Mouse (Mus musculus) hematopoietic multipotent progenitor cell, adult 10-12 weeks (in vitro differentiated cells): ENCODE results near the gene Foxk2. TPM values are rescaled to one million over a fixed set of nuclear protein-coding genes. Genes with fewer than 3 reads are reported as not detected.

Experiments
- polyA plus RNA-seq: library from polyadenylated mRNA; stranded (reverse); fragments of >175 nt; gene quantifications from 2 replicates; pipeline ENCODE4 v1.2.3, GENCODE M21; 2012; ENCODE audit warnings: low replicate concordance

The Foxk2 gene
- 17.4 and 25.8 TPM in 2 replicates for polyA plus RNA-seq

GRCm38 (mm10) chr11:121259160-121260100 is at the start of gene Foxk2:
Gene Foxk2 (plus strand): TSS chr11:121259990.

GRCm38 (mm10) chr11:121229018-121229439 is 30.8 kb upstream of the Foxk2 start, which contains the start of gene Cybc1:
Gene Cybc1 (minus strand): TSS chr11:121229322.

GRCm38 (mm10) chr11:121236564-121237344 is 23.0 kb upstream of the Foxk2 start, which contains the start of gene Narf:
Gene Narf (plus strand): TSS chr11:121237253.

GRCm38 (mm10) chr11:121354091-121354707 is 94.4 kb downstream of the Foxk2 start, which contains the start of gene Wdr45b:
Gene Wdr45b (minus strand): TSS chr11:121354445.

Other genes with a start within 250 kb of the Foxk2 start
- 34.8 and 96.3 TPM in 2 replicates for gene Cd7, start 220.6 kb upstream of the Foxk2 start, polyA plus RNA-seq
- 0.05 TPM in 1 of 2 replicates, not detected in the other for gene Sectm1b, start 196.4 kb upstream of the Foxk2 start, polyA plus RNA-seq
- gene Sectm1a, start 178.8 kb upstream of the Foxk2 start, polyA plus RNA-seq, result 0.35 TPM in 1 of 2 replicates, not detected in the other
- gene Tex19.2, start 141.3 kb upstream of the Foxk2 start, polyA plus RNA-seq, result not detected in 2 replicates
- gene Tex19.1, start 113.8 kb upstream of the Foxk2 start, polyA plus RNA-seq, result not detected in 2 replicates
- not detected in 2 replicates for gene Uts2r, start 99.7 kb upstream of the Foxk2 start, polyA plus RNA-seq
- gene Hexdc, start 55.6 kb upstream of the Foxk2 start, polyA plus RNA-seq, result 8.8 and 18.1 TPM in 2 replicates
- 7.4 and 9.2 TPM in 2 replicates for gene Ogfod3, start 55.3 kb upstream of the Foxk2 start, polyA plus RNA-seq
- gene Cybc1, start 30.7 kb upstream of the Foxk2 start, polyA plus RNA-seq, result 39.1 and 54.6 TPM in 2 replicates
- 2.8 and 9.0 TPM in 2 replicates for gene Narf, start 22.7 kb upstream of the Foxk2 start, polyA plus RNA-seq
- gene Wdr45b, start 94.5 kb downstream of the Foxk2 start, polyA plus RNA-seq, result 10.8 and 17.9 TPM in 2 replicates
- not detected in 2 replicates for gene Rab40b, start 128.3 kb downstream of the Foxk2 start, polyA plus RNA-seq
- gene Fn3krp, start 161.4 kb downstream of the Foxk2 start, polyA plus RNA-seq, result 3.9 and 8.1 TPM in 2 replicates
- gene Fn3k, start 174.9 kb downstream of the Foxk2 start, polyA plus RNA-seq, result 0.13 and 4.7 TPM in 2 replicates
- gene Tbcd, start 192.0 kb downstream of the Foxk2 start, polyA plus RNA-seq, result 4.0 and 4.1 TPM in 2 replicates